Mouse (Mus musculus) kidney, embryonic 14.5 days (tissue): ENCODE measurements around the gene Aox2. TPM values are rescaled to one million over a fixed set of nuclear protein-coding genes. Genes with fewer than 3 reads are reported as not detected.

Source experiments
- ATAC-seq: fragments of 200-750 bp; cut with Nextera tagmentation; 2 replicates; pipeline ENCODE4 v1.8.0; 2017; ENCODE audit warnings: moderate number of reproducible peaks, mild to moderate bottlenecking, moderate TSS enrichment, moderate library complexity; ENCODE audit not compliant: low FRiP score, low TSS enrichment
- H3K27ac ChIP-seq: fragments of 300-500 bp; sonication (generic); 2 replicates; pipeline ENCODE4 v1.5.1; 2014; ENCODE audit warnings: low read depth, mild to moderate bottlenecking, low read length, moderate library complexity, mixed read lengths
- H3K27me3 ChIP-seq: fragments of 300-500 bp; sonication (generic); 2 replicates; pipeline ENCODE4 v1.6.1; 2014; ENCODE audit warnings: mild to moderate bottlenecking, low read length; ENCODE audit not compliant: control insufficient read depth, insufficient read depth
- H3K36me3 ChIP-seq: fragments of 300-500 bp; sonication (generic); 2 replicates; pipeline ENCODE4 v1.6.1; 2014; ENCODE audit warnings: low read length, mixed read lengths; ENCODE audit not compliant: control insufficient read depth, insufficient read depth
- H3K4me1 ChIP-seq: fragments of 300-500 bp; sonication (generic); 2 replicates; pipeline ENCODE4 v1.6.1; 2014; ENCODE audit warnings: low read length, mixed read lengths; ENCODE audit not compliant: control insufficient read depth, insufficient read depth
- H3K4me2 ChIP-seq: fragments of 300-500 bp; sonication (generic); replicated peaks from 2 replicates; pipeline ENCODE4 v1.6.1; 2014; ENCODE audit warnings: low read depth, mild to moderate bottlenecking, low read length
- H3K4me3 ChIP-seq: fragments of 300-500 bp; sonication (generic); 2 replicates; pipeline ENCODE4 v1.5.1; 2014; ENCODE audit warnings: mild to moderate bottlenecking, low read length
- H3K9ac ChIP-seq: fragments of 300-500 bp; sonication (generic); 2 replicates; pipeline ENCODE4 v1.6.1; 2014; ENCODE audit warnings: low read depth, mild to moderate bottlenecking, low read length, moderate library complexity
- H3K9me3 ChIP-seq: fragments of 300-500 bp; sonication (generic); 2 replicates; pipeline ENCODE4 v1.6.1; 2016; ENCODE audit warnings: low read length; ENCODE audit not compliant: control insufficient read depth
- WGBS: fragments of 180-500 bp; shearing (Covaris S2); extraction: QIAGEN DNeasy Blood & Tissue Kit; methylation state at CpG from one replicate; pipeline ENCODE4 v1.1.7; 2014; 5-methylcytosine and 5-hydroxymethylcytosine counted together
- polyA plus RNA-seq: library from polyadenylated mRNA; unstranded; fragments of >200 nt; fragmentation: Nextera tagmentation; extraction: Ambion mirVana; gene quantifications from 2 replicates; pipeline ENCODE4 v1.2.1, GENCODE M21; 2014

Gene Aox2
- polyA plus RNA-seq, 1 experiment from 2014 or later: 0.12 TPM

DNA sequence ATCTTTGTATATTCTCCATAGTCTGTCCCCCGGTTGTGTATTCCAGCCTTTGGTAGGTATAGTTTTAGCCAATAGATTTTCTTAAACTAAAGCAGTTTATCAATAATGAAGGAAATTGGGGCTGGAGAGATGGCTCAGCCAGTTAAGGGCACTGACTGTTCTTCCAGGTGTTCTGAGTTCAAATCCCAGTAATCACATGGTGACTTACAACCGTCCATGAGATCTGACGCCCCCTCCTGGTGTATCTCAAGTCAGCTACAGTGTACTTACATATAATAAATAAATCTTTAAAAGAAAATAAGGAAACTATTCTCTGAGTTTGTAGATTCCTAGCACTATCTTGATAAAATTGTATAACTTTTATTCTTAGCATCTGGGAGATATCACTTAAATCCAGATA is 117.2 kb downstream of the Aox2 start:
- Histone ChIP-seq H3K9ac (no peak overlapping the region), H3K9me3 (no peaks in the 10 kb centered on the region), H3K27me3 (no peaks in the 10 kb centered on the region), H3K36me3 (peaks cover 57% of the 10 kb centered on the region), H3K4me1 (peaks cover 8% of the 10 kb centered on the region), H3K27ac (no peak overlapping the region), H3K4me2 (no peak overlapping the region), H3K4me3 (no peak overlapping the region)
- 95% methylated on average over 3 of the region's 3 CpGs for WGBS
- ATAC-seq: no peak

DNA sequence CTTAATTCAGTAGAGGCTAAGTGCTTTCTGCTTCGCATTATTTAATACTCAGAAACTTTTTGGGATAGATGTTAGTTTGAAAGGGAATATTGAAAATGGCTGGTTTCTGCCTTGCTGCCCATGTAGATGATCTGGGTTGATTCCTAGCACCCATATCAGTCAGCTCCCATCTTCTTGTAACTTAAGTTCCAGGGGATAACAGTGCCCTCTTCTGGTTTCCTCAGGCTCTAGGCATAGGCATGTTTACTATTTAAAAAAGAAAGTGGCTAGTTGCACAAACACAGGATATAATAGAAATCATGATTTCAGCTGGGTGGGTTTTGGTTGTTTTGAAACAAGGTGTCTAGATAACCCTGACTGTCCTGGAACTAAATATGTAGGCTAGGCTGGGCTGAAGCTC is 118.1 kb downstream of the Aox2 start:
- no peak overlapping the region for H3K27ac ChIP-seq
- peaks cover 7% of the 10 kb centered on the region for H3K4me1 ChIP-seq
- no peak overlapping the region for H3K4me2 ChIP-seq
- peaks cover 65% of the 10 kb centered on the region for H3K36me3 ChIP-seq
- H3K27me3 ChIP-seq: no peaks in the 10 kb centered on the region
- no peak for ATAC-seq
- H3K9ac ChIP-seq: no peak overlapping the region
- H3K9me3 ChIP-seq: no peaks in the 10 kb centered on the region
- WGBS: 97% methylated on average over 1 of the region's 1 CpGs
- H3K4me3 ChIP-seq: no peak overlapping the region

DNA sequence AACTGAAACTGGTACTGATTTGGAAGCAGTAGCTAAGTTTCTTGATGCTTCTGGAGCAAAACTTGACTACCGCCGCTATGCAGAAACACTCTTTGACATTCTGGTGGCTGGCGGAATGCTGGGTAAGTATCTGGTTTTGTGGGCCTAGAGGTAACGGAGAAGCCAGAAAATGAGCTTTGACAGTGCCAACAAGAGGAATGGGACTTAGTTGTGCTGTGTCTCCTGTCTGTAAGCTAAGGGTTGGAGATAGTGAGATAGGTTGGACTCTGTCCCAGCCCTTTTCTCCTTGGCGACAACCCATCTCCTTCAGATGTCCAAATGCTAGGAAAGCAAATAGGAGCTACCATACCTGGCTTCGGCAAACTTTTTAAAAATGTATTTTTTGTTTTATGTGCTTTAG is 119.6 kb downstream of the Aox2 start:
- Histone ChIP-seq H3K27ac (no peak overlapping the region), H3K36me3 (peaks cover 80% of the 10 kb centered on the region)
- 95% methylated on average over 6 of the region's 6 CpGs for WGBS

GRCm38 (mm10) chr1:58401396-58401795 is 123.3 kb downstream of the Aox2 start:
- Histone ChIP-seq H3K4me2 (no peak overlapping the region), H3K27me3 (no peaks in the 10 kb centered on the region), H3K27ac (no peak overlapping the region), H3K4me1 (no peaks in the 10 kb centered on the region), H3K36me3 (peaks cover 91% of the 10 kb centered on the region), H3K9ac (no peak overlapping the region), H3K9me3 (no peaks in the 10 kb centered on the region), H3K4me3 (no peak overlapping the region)
- 92% methylated on average over 6 of the region's 6 CpGs for WGBS
- ATAC-seq: no peak

More for the DNA sequence above, 119.6 kb downstream of the Aox2 start:
- Histone ChIP-seq H3K4me3 (no peak overlapping the region), H3K27me3 (no peaks in the 10 kb centered on the region), H3K4me1 (no peaks in the 10 kb centered on the region), H3K4me2 (no peak overlapping the region), H3K9ac (no peak overlapping the region), H3K9me3 (no peaks in the 10 kb centered on the region)
- ATAC-seq: no peak

DNA sequence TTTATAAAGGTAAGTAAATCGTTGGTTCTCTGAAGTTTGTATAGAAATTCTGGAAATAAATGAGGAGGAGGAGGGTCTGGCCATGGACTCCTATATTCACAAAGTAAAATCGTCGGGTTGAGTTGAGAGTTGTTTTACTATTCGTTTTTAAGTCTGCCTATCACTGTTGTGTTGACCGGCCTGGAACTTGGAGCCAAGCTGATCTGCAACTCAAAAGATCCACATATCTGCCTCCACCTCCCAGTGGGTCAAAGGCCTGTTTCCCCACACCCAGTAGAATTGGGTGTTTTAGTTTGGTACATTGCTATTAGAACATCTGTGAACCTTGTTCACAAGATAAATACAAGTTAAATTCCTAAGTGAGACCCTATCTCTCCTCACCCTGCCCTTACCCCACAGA is 125.6 kb downstream of the Aox2 start:
- Histone ChIP-seq H3K4me2 (no peak overlapping the region), H3K27me3 (no peaks in the 10 kb centered on the region), H3K9ac (no peak overlapping the region), H3K27ac (no peak overlapping the region), H3K9me3 (no peaks in the 10 kb centered on the region), H3K36me3 (peaks cover 79% of the 10 kb centered on the region), H3K4me3 (no peak overlapping the region), H3K4me1 (no peaks in the 10 kb centered on the region)
- ATAC-seq: no peak
- WGBS: 95% methylated on average over 5 of the region's 5 CpGs

DNA sequence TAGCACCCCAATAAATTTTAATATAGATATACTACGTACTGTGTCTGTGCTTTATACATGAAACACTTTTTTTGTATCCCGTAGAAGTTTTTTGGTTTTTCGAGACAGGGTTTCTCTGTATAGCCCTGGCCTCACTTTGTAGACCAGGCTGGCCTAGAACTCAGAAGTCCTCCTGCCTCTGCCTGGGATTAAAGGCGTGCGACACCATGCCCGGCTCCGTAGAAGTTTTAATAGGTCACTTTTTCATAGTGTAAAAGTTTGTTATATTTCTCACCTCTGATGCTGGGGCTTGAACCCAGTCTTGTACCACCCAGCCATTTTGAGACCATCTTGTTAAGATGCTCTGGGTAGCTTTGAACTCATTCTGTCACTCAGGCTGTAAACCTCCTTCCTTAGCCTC is 129.2 kb downstream of the Aox2 start:
- no peak overlapping the region for H3K27ac ChIP-seq
- H3K27me3 ChIP-seq: no peaks in the 10 kb centered on the region
- whole genome bisulfite sequencing: 96% methylated on average over 7 of the region's 7 CpGs
- peaks cover 69% of the 10 kb centered on the region for H3K36me3 ChIP-seq
- no peak overlapping the region for H3K4me3 ChIP-seq
- no peaks in the 10 kb centered on the region for H3K4me1 ChIP-seq
- no peak for ATAC-seq
- no peaks in the 10 kb centered on the region for H3K9me3 ChIP-seq
- H3K4me2 ChIP-seq: no peak overlapping the region
- no peak overlapping the region for H3K9ac ChIP-seq

GRCm38 (mm10) chr1:58408141-58408540 is 130.0 kb downstream of the Aox2 start:
- peaks cover 69% of the 10 kb centered on the region for H3K36me3 ChIP-seq
- H3K27me3 ChIP-seq: no peaks in the 10 kb centered on the region
- ATAC-seq: no peak
- WGBS: 83% methylated on average over 6 of the region's 6 CpGs
- H3K9ac ChIP-seq: no peak overlapping the region
- H3K4me2 ChIP-seq: no peak overlapping the region
- H3K4me1 ChIP-seq: no peaks in the 10 kb centered on the region
- H3K4me3 ChIP-seq: no peak overlapping the region
- H3K9me3 ChIP-seq: no peaks in the 10 kb centered on the region
- no peak overlapping the region for H3K27ac ChIP-seq

DNA sequence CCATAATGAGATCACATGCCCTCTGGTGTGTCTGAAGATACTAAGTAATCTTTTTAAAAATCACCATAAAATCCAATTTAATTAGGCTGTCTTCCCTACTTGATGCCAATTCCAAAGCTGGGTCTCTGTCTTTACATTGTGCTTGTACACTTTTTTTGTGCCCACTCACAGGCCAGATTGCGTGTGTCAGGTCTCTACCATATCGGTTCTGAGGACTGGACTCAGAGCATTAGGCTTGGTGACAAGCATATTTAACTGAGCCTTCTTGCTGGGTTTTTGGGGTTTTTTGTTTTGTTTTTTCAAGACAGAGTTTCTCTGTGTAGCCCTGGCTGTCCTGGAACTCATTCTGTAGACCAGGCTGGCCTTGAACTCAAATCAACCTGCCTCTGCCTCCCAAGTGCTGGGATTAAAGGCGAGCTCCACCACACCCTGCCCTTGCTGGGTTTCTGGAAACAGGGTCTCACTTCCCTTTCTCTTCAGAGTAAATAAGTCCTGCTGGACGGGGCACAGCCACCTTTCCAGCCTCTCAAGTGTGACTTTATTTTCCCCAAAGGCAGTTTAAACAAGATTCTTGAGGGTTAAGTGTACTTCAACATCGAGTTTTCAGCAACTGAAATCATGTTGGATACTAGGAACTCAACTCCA is 131.5 kb downstream of the Aox2 start:
- Histone ChIP-seq H3K27me3 (no peaks in the 10 kb centered on the region), H3K9me3 (no peaks in the 10 kb centered on the region), H3K4me3 (no peak overlapping the region), H3K9ac (no peak overlapping the region), H3K36me3 (peaks cover 69% of the 10 kb centered on the region), H3K27ac (no peak overlapping the region), H3K4me1 (no peaks in the 10 kb centered on the region), H3K4me2 (no peak overlapping the region)
- ATAC-seq: 0 out of 2 replicates have a peak, but pooled peaks have one; percentile 48
- WGBS: 78% methylated on average over 5 of the region's 5 CpGs

GRCm38 (mm10) chr1:58410198-58410588 is 132.1 kb downstream of the Aox2 start:
- WGBS: 81% methylated on average over 3 of the region's 3 CpGs
- Histone ChIP-seq H3K27me3 (no peaks in the 10 kb centered on the region), H3K9ac (no peak overlapping the region), H3K36me3 (peaks cover 72% of the 10 kb centered on the region), H3K4me3 (no peak overlapping the region), H3K4me2 (no peak overlapping the region), H3K9me3 (no peaks in the 10 kb centered on the region), H3K27ac (no peak overlapping the region), H3K4me1 (no peaks in the 10 kb centered on the region)
- no peak for ATAC-seq
